Mouse (Mus musculus) cerebellum, postnatal 10 days (tissue): ENCODE measurements at regions not wholly inside any gene's neighbourhood (a gene's known extent, or its start where the extent isn't known, plus 50 kb on each side); places are given as distances from the start of the nearest gene placed in this dataset.

ENCODE experiments used
- DNase-seq, 2 experiments: peaks; one replicate each; pipeline ENCODE4 v3.0.0; 2021; ENCODE audit warnings: mixed read lengths in 2 of 2

DNA sequence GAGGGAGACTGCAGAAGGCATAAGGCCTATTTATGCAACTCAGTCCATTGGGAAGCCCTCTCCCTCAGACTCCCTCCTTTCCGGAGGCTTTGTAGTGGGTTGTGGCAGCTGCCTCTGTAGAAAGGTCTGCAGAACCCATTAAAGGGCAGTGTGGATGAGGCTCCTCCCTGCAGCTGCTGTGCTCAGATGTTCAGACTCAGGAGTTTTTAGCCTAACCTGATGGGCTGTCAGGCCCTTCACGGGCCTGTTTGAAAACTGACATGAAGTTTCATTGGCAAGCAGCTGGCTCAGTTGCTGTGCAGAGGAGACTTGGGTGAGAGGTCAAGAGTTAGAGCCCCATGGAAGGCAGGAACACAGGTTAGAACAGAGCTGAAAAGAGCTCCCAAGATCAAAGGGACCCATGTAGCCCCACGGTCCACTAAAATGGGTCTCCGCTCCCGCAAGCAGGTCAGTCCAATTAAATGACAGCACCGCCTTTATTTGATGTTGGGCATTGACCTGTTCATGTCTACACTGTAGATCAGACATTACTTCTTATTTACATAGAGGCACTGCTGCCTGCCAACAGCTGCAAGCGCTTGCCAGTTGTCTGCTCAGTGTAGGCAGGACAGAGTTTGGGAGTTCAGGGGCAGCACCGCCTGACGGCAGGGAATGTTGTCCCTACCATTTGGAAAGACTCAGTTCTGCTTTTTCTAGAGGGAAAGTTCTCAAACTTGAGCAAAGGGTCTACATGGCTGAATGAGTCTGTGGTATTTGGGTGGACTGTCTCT lies 53.8 kb upstream of the Usp46 start:
- no peak for DNase-seq

DNA sequence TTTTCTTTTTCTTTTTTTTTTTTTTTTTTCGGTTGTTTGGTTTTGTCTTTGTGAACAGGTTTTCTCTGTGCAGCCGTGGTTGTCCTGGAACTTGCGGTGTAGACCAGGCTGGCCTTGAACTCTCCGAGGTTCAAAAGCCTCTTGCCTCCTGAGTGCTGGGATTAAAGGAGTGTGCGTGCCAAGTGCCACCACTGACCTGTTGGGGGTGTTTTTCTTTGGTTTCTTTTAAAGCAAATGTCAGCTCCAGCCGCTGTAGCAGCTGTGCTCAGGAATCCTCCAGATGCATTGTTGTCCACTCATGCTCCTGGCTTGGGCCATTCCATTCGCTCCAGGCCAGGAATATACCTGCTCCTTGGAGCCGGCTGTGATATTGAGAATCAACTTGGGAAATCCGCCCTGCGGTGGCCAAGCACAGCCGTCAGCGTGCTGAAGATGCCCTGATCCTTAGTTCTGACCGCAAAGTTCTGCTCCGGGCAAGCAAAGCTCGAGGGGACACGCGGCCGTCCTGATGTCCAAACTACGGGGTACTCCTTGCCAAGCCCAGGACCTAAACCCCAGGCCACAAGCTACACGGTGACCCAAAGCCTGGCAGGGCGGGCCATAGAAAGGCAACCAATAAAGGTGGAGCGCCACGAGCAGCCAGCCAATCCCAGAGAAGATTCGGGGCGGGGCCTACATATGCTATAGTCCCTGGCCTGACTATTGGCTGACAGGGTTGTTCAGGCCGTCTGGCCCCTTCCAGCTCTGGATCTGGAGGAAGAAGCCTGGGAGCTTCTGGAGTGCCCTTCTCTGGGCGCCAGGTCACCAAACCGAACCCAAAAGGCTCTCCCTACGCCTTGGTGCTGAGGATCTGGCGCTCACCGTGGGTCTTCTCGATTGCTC lies 58.0 kb upstream of the Usp46 start:
- peak; percentile 81 to 84 for DNase-seq

DNA sequence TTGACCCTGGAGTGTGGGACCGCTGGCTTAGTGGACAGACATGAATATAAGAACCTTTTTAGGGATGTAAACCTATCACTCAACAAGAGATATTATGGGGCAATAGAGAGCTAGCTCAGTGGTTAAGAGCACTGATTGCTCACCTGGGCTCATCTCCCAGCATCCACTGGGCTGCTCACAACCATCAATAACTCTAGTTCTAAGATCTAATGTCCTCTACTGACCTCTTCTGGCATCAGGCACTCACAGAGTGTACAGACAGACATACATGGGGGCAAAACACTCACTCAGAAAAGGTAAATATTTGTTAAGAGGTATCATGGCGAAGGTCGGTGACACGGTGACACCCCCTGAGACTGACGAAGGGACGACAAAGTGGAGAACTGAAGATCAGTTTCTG lies 59.3 kb upstream of the Usp46 start:
- DNase-seq, result no peak

DNA sequence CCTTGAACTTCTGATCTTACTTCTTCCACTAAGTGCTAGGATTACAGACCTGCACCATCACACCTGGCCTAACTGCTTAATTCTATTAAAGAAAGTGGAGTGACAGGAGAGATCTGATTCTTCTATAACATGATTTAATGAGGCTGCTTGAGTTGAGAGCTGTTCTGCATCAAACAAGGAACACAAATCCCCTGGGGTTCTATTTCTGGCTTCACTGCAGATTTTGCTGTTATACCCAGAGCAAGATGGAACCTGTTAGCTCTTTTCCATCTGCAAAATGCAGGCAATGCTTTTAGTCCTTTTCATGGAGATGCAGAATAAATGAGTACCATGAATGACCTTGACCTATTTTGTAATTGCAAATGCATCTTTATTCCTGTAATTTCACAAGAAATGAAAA lies 61.4 kb upstream of the Usp46 start:
- no peak for DNase-seq

DNA sequence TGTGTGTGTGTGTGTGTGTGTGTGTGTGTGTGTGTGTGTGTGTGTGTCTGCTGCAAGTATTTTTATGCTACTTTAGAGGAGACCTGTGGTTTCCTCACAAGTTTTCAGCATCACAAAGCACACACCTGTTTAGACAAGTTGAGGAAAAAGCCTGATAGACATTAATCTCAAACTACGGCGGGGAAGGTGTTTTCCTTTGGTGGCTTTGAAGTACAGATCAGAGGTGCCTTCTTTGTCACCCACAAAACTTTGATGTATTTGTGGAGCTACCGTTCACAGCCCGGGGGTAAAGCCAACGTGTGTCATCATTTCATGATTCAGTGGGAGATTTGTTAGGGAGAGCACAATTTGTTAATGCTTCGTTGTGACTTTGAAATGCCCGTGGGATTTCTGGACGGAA lies 62.4 kb upstream of the Rasl11b start:
- no peak for DNase-seq

DNA sequence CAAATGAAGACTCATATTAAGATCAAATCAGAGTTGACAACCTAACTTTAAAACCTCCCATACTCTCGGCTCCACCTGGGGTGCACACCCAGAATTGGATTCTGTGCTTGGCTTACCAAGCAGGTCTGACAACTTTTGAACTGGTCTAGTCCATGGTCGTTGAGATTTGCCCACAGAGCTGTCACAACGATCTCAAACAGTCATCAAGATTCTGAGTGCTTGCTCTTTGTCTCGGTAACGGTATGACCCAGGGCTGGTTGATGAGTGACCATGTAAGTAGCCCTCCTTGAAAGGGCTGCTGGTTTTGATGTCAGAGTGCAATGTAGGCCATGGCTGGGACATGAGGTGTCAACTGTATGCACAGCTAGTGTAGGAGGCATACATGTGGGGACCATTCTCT lies 58.7 kb upstream of the Rasl11b start:
- no peak for DNase-seq

DNA sequence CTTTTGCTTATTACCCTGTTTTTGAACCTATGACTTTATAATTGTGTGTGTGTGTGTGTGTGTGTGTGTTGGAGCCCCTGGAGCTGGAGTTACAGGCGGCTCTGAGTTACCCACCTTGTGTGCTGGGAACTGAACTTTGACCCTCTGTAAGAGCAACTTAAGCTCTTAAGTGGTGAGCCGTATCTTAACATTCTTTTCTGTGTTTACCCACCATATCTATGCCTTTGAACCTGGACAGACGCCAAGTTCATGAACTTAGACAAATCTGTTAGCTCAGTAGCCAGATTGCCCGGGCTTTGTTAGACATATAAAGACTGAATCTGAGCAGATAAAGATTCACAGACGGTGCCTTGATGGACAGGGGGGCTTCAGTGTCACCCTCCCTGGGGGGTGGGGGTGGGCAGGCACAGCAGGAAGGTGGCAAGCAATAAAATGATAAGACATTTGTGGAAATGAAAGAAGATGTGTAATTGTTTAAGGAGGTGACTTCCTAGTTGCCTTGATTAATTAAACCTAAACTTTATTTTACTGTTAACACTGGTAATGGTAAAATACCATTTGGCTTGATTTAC lies 58.1 kb upstream of the Rasl11b start:
- no peak for DNase-seq

DNA sequence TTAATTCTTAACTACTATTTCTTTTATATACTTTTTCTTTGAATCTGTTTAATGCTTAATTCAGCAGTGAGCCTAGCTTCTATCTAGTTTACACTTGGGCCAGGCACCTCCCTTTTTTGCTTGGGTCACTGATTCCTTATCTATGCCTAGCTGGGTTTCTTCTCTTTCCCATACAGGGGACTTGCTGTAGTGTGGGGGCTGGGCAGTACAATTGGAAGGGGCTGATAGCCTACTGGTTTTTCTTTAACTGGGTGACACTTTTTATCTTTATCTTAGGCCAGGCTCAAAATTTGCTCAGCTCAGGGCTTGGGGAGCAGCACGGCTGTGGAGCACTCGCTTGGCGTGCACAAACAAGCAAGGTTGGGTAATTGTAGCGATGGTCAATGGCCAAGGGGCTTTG lies 51.1 kb upstream of the Rasl11b start:
- no peak for DNase-seq

DNA sequence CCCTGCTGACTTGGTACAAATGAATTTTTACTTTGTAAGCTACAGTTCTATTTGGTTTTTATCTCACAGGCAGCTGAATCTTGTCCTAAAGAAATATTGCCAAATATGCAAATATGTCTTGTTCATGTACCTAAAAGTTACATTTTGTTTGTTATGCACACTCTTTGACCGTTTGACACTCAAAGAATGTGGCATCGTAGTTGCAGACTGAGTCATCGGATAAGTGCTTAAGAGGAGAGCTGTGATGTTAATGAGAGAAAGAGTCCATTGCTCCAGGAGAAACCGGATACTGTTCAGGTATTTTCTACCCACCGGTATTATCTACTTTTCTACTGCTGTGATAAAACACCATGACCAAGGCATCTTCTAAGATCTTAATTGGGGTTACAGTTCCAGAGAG lies 50.3 kb upstream of the Rasl11b start:
- no peak for DNase-seq
